Mouse (Mus musculus) liver (tissue): ENCODE measurements around the gene Cfap46.

Source experiments
- DNase-seq: peaks from one replicate; pipeline ENCODE4 v3.0.0-alpha.2; 2020; ENCODE audit warnings: mixed read lengths

The Cfap46 gene

GRCm38 (mm10) chr7:139683706-139684552, at the start of gene Cfap46:
Cfap46 (minus strand) TSS chr7:139683817.
- DNase-seq, result peak; percentile 77

GRCm38 (mm10) chr7:139731276-139731696, 47.7 kb upstream of the Cfap46 start:
- no peak for DNase-seq

- DNase-seq, result no peak
Observed at GRCm38 (mm10) chr7:139727072-139727471, 43.5 kb upstream of the Cfap46 start.

- no peak for DNase-seq
Observed at GRCm38 (mm10) chr7:139725641-139726040, 42.0 kb upstream of the Cfap46 start.

GRCm38 (mm10) chr7:139723986-139724385, 40.4 kb upstream of the Cfap46 start:
- DNase-seq, result no peak

GRCm38 (mm10) chr7:139721196-139721595, 37.6 kb upstream of the Cfap46 start:
- no peak for DNase-seq

- no peak for DNase-seq
Observed at GRCm38 (mm10) chr7:139717781-139718180, 34.2 kb upstream of the Cfap46 start.

GRCm38 (mm10) chr7:139711821-139712220, 28.2 kb upstream of the Cfap46 start:
- no peak for DNase-seq

GRCm38 (mm10) chr7:139706411-139707120, 22.9 kb upstream of the Cfap46 start:
- no peak for DNase-seq

GRCm38 (mm10) chr7:139705781-139706180, 22.2 kb upstream of the Cfap46 start:
- no peak for DNase-seq

GRCm38 (mm10) chr7:139705081-139705480, 21.5 kb upstream of the Cfap46 start:
- DNase-seq, result peak; percentile 31

GRCm38 (mm10) chr7:139703826-139704199, 20.2 kb upstream of the Cfap46 start:
- DNase-seq, result no peak

- peak; percentile 73 for DNase-seq
Observed at GRCm38 (mm10) chr7:139703146-139703825, 19.7 kb upstream of the Cfap46 start.

GRCm38 (mm10) chr7:139701651-139702301, 18.2 kb upstream of the Cfap46 start:
- DNase-seq, result no peak

- DNase-seq, result no peak
Observed at GRCm38 (mm10) chr7:139692641-139693294, 9.2 kb upstream of the Cfap46 start.

GRCm38 (mm10) chr7:139692211-139692610, 8.6 kb upstream of the Cfap46 start:
- DNase-seq, result no peak

- no peak for DNase-seq
Observed at GRCm38 (mm10) chr7:139685336-139685735, 1.7 kb upstream of the Cfap46 start.

GRCm38 (mm10) chr7:139684553-139684929, 924 bp upstream of the Cfap46 start:
- DNase-seq, result peak; percentile 83

GRCm38 (mm10) chr7:139681921-139682598, 1.6 kb downstream of the Cfap46 start:
- no peak for DNase-seq

GRCm38 (mm10) chr7:139676433-139676832, 7.2 kb downstream of the Cfap46 start:
- no peak for DNase-seq

- DNase-seq, result no peak
Observed at GRCm38 (mm10) chr7:139666871-139667270, 16.7 kb downstream of the Cfap46 start.

- no peak for DNase-seq
Observed at GRCm38 (mm10) chr7:139663318-139663717, 20.3 kb downstream of the Cfap46 start.
